Mouse (Mus musculus) forebrain, embryonic 13.5 days (tissue): ENCODE results near the gene Cyp2u1. TPM values are rescaled to one million over a fixed set of nuclear protein-coding genes. Genes with fewer than 3 reads are reported as not detected.

ENCODE experiments used
- ATAC-seq: fragments of 200-750 bp; cut with Nextera tagmentation; 2 replicates; pipeline ENCODE4 v1.8.0; 2017
- H3K27ac ChIP-seq: fragments of 300-500 bp; sonication (generic); 2 replicates; pipeline ENCODE4 v1.5.1; 2015; ENCODE audit warnings: inconsistent platforms, mild to moderate bottlenecking, moderate library complexity
- H3K27me3 ChIP-seq: fragments of 300-500 bp; sonication (generic); 2 replicates; pipeline ENCODE4 v1.6.1; 2015; ENCODE audit warnings: mild to moderate bottlenecking, inconsistent platforms
- H3K36me3 ChIP-seq: fragments of 300-500 bp; sonication (generic); 2 replicates; pipeline ENCODE4 v1.6.1; 2015; ENCODE audit warnings: mild to moderate bottlenecking, inconsistent platforms; ENCODE audit not compliant: poor library complexity, severe bottlenecking
- H3K4me1 ChIP-seq: fragments of 300-500 bp; sonication (generic); 2 replicates; pipeline ENCODE4 v1.6.1; 2015; ENCODE audit warnings: inconsistent platforms
- H3K4me2 ChIP-seq: fragments of 300-500 bp; sonication (generic); 2 replicates; pipeline ENCODE4 v1.6.1; 2015; ENCODE audit warnings: inconsistent platforms, mild to moderate bottlenecking, moderate library complexity
- H3K4me3 ChIP-seq: fragments of 300-500 bp; sonication (generic); 2 replicates; pipeline ENCODE4 v1.5.1; 2015; ENCODE audit warnings: mild to moderate bottlenecking, inconsistent platforms
- H3K9ac ChIP-seq: fragments of 300-500 bp; sonication (generic); 2 replicates; pipeline ENCODE4 v1.6.1; 2015; ENCODE audit warnings: mild to moderate bottlenecking, inconsistent platforms
- H3K9me3 ChIP-seq: fragments of 300-500 bp; sonication (generic); replicated peaks from 2 replicates; pipeline ENCODE4 v1.6.1; 2016; ENCODE audit warnings: inconsistent platforms
- WGBS: fragments of 180-500 bp; shearing (Covaris S2); methylation state at CpG from one replicate; pipeline ENCODE4 v1.1.7; 2015; 5-methylcytosine and 5-hydroxymethylcytosine counted together
- polyA plus RNA-seq: library from polyadenylated mRNA; unstranded; fragments of >200 nt; fragmentation: Nextera tagmentation; extraction: Ambion mirVana; gene quantifications from 2 replicates; pipeline ENCODE4 v1.2.1, GENCODE M21; 2015

Cyp2u1 gene
- polyA plus RNA-seq, 1 experiment from 2014 or later: 3.4 TPM

DNA sequence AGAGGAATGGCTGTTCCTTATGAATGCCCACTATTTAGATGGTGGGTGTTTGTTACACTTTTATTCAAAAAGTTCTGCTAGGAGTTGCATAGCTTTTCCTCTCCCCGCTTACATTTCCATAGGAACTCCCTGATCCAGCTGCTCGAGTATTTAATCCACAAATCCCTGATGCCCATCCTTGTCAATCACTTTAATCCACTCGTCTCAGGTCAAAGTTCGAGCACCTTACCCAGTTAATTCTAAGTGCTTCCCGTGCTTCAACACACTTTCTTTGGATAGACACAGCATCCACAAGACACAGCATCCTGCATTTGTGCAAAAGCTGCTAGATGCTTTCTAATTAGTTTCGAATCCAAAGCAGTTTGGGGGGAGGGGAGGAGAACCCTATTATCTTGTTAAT lies 32.6 kb downstream of the Cyp2u1 start:
- ATAC-seq: no peak
- H3K9me3 ChIP-seq: no peaks in the 10 kb centered on the region
- H3K27me3 ChIP-seq: no peaks in the 10 kb centered on the region
- H3K4me2 ChIP-seq: peak overlapping the region; percentile 83
- H3K36me3 ChIP-seq: no peaks in the 10 kb centered on the region
- H3K27ac ChIP-seq: no peak overlapping the region
- H3K4me1 ChIP-seq: peaks cover 19% of the 10 kb centered on the region
- WGBS: 13% methylated on average over 6 of the region's 6 CpGs
- H3K9ac ChIP-seq: peak overlapping the region; percentile 8; the same call in 1 of the 2 replicates
- no peak overlapping the region for H3K4me3 ChIP-seq

GRCm38 (mm10) chr3:131266366-131267050 lies 36.5 kb downstream of the Cyp2u1 start:
- no peak overlapping the region for H3K4me2 ChIP-seq
- 86% methylated on average over 3 of the region's 3 CpGs for WGBS
- no peaks in the 10 kb centered on the region for H3K9me3 ChIP-seq
- no peak overlapping the region for H3K4me3 ChIP-seq
- ATAC-seq: no peak
- no peak overlapping the region for H3K27ac ChIP-seq
- no peaks in the 10 kb centered on the region for H3K27me3 ChIP-seq
- H3K4me1 ChIP-seq: peaks cover 15% of the 10 kb centered on the region
- H3K9ac ChIP-seq: no peak overlapping the region
- H3K36me3 ChIP-seq: no peaks in the 10 kb centered on the region

DNA sequence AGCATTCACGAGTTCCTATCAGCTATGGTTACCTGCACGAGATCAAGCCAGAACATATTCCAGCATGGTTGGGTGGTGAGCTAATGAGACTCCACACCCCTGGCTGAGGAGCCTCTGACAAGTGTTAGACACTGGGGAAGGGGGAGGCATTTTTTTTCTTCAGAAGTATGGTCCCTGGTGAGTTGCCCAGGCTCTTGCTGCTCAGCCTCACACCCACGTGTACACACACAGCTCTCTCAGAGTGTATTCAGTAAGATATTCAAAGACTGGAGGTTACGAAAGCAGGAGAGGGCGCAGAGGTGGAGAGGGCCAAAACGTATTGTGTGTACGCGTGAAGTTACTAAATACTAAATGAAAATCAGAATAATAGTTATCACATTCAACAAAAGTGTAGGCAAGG lies 37.5 kb downstream of the Cyp2u1 start:
- Histone ChIP-seq H3K27ac (no peak overlapping the region), H3K4me1 (peaks cover 5% of the 10 kb centered on the region), H3K9me3 (peaks cover 6% of the 10 kb centered on the region; the same call in 1 of the 2 replicates), H3K27me3 (no peaks in the 10 kb centered on the region), H3K4me2 (no peak overlapping the region), H3K9ac (no peak overlapping the region), H3K4me3 (no peak overlapping the region), H3K36me3 (no peaks in the 10 kb centered on the region)
- ATAC-seq: no peak
- 89% methylated on average over 8 of the region's 8 CpGs for WGBS

- ATAC-seq: no peak
- Histone ChIP-seq H3K27me3 (no peaks in the 10 kb centered on the region), H3K4me2 (no peak overlapping the region), H3K4me1 (no peaks in the 10 kb centered on the region), H3K4me3 (no peak overlapping the region), H3K9me3 (peaks cover 8% of the 10 kb centered on the region; the same call in 1 of the 2 replicates), H3K27ac (no peak overlapping the region), H3K9ac (no peak overlapping the region), H3K36me3 (no peaks in the 10 kb centered on the region)
- WGBS: 86% methylated on average over 15 of the region's 15 CpGs
Observed at GRCm38 (mm10) chr3:131263766-131264486, 39.1 kb downstream of the Cyp2u1 start.

DNA sequence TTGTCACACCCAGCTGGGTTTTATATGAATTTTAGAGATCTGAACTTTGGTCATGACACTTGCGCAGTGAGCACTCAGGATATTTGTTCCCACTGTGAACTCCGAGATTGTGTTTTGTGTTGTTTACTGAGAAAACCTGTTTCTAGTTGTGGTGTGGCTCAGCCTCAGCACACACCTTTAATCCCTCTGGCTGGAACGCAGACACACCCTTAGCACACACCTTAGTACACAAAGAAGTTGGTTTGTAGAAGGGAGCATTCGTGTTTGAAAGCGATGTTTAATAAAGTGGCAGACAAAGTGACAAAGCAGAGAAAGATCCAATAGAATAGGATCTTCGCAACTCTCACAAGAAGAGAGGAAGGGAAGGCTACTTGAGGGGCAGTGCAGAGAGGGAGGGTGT lies 42.6 kb downstream of the Cyp2u1 start:
- no peak overlapping the region for H3K4me3 ChIP-seq
- no peak overlapping the region for H3K4me2 ChIP-seq
- WGBS: 97% methylated on average over 6 of the region's 6 CpGs
- H3K9ac ChIP-seq: no peak overlapping the region
- peaks cover 8% of the 10 kb centered on the region; the same call in 1 of the 2 replicates for H3K9me3 ChIP-seq
- H3K4me1 ChIP-seq: no peaks in the 10 kb centered on the region
- no peak for ATAC-seq
- no peaks in the 10 kb centered on the region for H3K36me3 ChIP-seq
- H3K27ac ChIP-seq: no peak overlapping the region
- no peaks in the 10 kb centered on the region for H3K27me3 ChIP-seq

DNA sequence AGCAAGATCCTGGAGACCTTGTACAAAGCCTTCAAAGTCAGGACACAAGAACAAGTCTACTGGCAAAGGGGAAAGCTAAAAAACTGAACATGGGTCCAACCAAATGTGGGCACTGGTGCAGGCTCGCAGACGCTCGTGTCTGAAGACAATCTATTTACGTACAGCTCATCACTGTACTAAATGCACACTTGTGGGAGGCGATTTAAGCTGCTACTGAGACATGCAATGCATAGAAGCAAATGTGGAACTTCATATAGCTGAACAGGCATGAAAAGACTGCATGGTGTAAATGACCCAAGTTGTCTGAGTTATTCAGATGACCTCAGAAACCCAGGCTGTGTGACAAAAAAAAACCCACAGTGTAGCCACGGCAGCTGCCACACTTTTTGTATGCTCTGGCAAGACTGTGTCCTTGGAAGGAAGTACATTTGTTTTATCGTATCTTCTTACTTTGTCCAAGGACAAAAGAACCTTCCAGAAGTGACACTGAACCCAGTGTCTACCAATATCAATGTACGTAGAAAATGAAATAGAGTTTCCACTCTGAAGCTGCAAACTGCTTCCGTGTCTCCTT lies 43.5 kb downstream of the Cyp2u1 start:
- Histone ChIP-seq H3K36me3 (no peaks in the 10 kb centered on the region), H3K4me1 (no peaks in the 10 kb centered on the region), H3K27ac (no peak overlapping the region), H3K4me3 (no peak overlapping the region), H3K4me2 (no peak overlapping the region), H3K27me3 (no peaks in the 10 kb centered on the region), H3K9me3 (peaks cover 8% of the 10 kb centered on the region; the same call in 1 of the 2 replicates), H3K9ac (no peak overlapping the region)
- no peak for ATAC-seq
- WGBS: 94% methylated on average over 9 of the region's 9 CpGs

DNA sequence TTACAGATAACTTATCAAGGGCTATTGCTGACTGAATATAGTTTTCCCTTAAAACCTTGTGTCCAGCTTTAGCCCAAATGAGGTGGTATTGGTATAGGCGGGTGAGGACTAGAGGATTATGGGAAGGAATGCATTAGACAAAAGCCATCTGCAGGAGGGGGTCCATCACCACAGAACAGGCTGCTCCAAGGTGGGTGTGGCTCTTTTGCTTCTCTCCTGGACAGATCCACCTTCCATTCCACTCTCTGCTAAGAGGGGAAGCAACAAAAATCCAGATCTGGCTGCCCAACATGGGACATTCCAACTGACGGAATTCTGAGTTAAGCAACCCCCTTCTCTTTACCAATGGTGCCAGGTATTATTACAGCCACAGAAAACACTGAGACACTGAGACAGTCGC lies 44.1 kb downstream of the Cyp2u1 start:
- Histone ChIP-seq H3K27ac (no peak overlapping the region), H3K9ac (no peak overlapping the region), H3K4me2 (no peak overlapping the region), H3K4me1 (no peaks in the 10 kb centered on the region), H3K4me3 (no peak overlapping the region), H3K9me3 (peaks cover 8% of the 10 kb centered on the region; the same call in 1 of the 2 replicates), H3K27me3 (no peaks in the 10 kb centered on the region), H3K36me3 (no peaks in the 10 kb centered on the region)
- no peak for ATAC-seq
- WGBS: 85% methylated on average over 3 of the region's 3 CpGs

- no peak overlapping the region for H3K9ac ChIP-seq
- H3K27me3 ChIP-seq: no peaks in the 10 kb centered on the region
- no peak for ATAC-seq
- no peaks in the 10 kb centered on the region for H3K4me1 ChIP-seq
- no peak overlapping the region for H3K4me2 ChIP-seq
- H3K9me3 ChIP-seq: peaks cover 2% of the 10 kb centered on the region; the same call in 1 of the 2 replicates
- no peak overlapping the region for H3K27ac ChIP-seq
- no peak overlapping the region for H3K4me3 ChIP-seq
- 96% methylated on average over 3 of the region's 3 CpGs for WGBS
- no peaks in the 10 kb centered on the region for H3K36me3 ChIP-seq
Observed at GRCm38 (mm10) chr3:131255399-131255981, 47.5 kb downstream of the Cyp2u1 start.

- H3K27ac ChIP-seq: no peak overlapping the region
- no peak for ATAC-seq
- WGBS: 91% methylated on average over 4 of the region's 4 CpGs
Observed at GRCm38 (mm10) chr3:131254991-131255390, 48.0 kb downstream of the Cyp2u1 start.

GRCm38 (mm10) chr3:131251601-131252000 lies 51.4 kb downstream of the Cyp2u1 start:
- no peaks in the 10 kb centered on the region; the same call in 1 of the 2 replicates for H3K36me3 ChIP-seq
- H3K9me3 ChIP-seq: no peaks in the 10 kb centered on the region
- no peak overlapping the region for H3K9ac ChIP-seq
- ATAC-seq: no peak
- H3K27ac ChIP-seq: no peak overlapping the region
- H3K4me2 ChIP-seq: no peak overlapping the region
- no peaks in the 10 kb centered on the region for H3K4me1 ChIP-seq
- 95% methylated on average over 7 of the region's 7 CpGs for WGBS
- no peak overlapping the region for H3K4me3 ChIP-seq
- no peaks in the 10 kb centered on the region for H3K27me3 ChIP-seq

More at GRCm38 (mm10) chr3:131254991-131255390, 48.0 kb downstream of the Cyp2u1 start:
- Histone ChIP-seq H3K4me3 (no peak overlapping the region), H3K27me3 (no peaks in the 10 kb centered on the region), H3K36me3 (no peaks in the 10 kb centered on the region), H3K9me3 (no peaks in the 10 kb centered on the region), H3K4me1 (no peaks in the 10 kb centered on the region), H3K4me2 (no peak overlapping the region), H3K9ac (no peak overlapping the region)

- no peaks in the 10 kb centered on the region for H3K4me1 ChIP-seq
- no peak for ATAC-seq
- H3K27me3 ChIP-seq: no peaks in the 10 kb centered on the region
- H3K9ac ChIP-seq: no peak overlapping the region
- no peaks in the 10 kb centered on the region; the same call in 1 of the 2 replicates for H3K36me3 ChIP-seq
- no peak overlapping the region for H3K27ac ChIP-seq
- no peaks in the 10 kb centered on the region for H3K9me3 ChIP-seq
- 93% methylated on average over 13 of the region's 13 CpGs for WGBS
- no peak overlapping the region for H3K4me2 ChIP-seq
- H3K4me3 ChIP-seq: no peak overlapping the region
Observed at GRCm38 (mm10) chr3:131250978-131251377, 52.0 kb downstream of the Cyp2u1 start.

GRCm38 (mm10) chr3:131250283-131250682 lies 52.7 kb downstream of the Cyp2u1 start:
- Histone ChIP-seq H3K9ac (no peak overlapping the region), H3K4me1 (no peaks in the 10 kb centered on the region), H3K9me3 (no peaks in the 10 kb centered on the region), H3K27ac (no peak overlapping the region), H3K4me2 (no peak overlapping the region), H3K36me3 (no peaks in the 10 kb centered on the region; the same call in 1 of the 2 replicates), H3K27me3 (no peaks in the 10 kb centered on the region), H3K4me3 (no peak overlapping the region)
- no peak for ATAC-seq
- WGBS: 100% methylated on average over 2 of the region's 2 CpGs
